Mouse (Mus musculus): ENCODE results near the gene Sh3pxd2b. TPM values are rescaled to one million over a fixed set of nuclear protein-coding genes. Genes with fewer than 3 reads are reported as not detected.

Sh3pxd2b gene
- total RNA-seq, 2 experiments from 2014 or later, result 3.6 to 4.3 TPM

GRCm38 (mm10) chr11:32368986-32369385 lies 21.4 kb downstream of the Sh3pxd2b start:
- DNase-seq, result no peak
- intact Hi-C loops (cut with DNase I), result no loop called here

- intact Hi-C loops (cut with DNase I), result no loop called here
- DNase-seq, result no peak
These were observed 23.3 kb downstream of the Sh3pxd2b start for GRCm38 (mm10) chr11:32370881-32371280.

- intact Hi-C loops (cut with DNase I), result no loop called here
- no peak for DNase-seq
These were observed 25.8 kb downstream of the Sh3pxd2b start for GRCm38 (mm10) chr11:32373266-32374026.

- intact Hi-C loops (cut with DNase I), result no loop called here
- no peak for DNase-seq
These were observed 26.5 kb downstream of the Sh3pxd2b start for GRCm38 (mm10) chr11:32374027-32374589.

- DNase-seq, result no peak
- intact Hi-C loops (cut with DNase I), result no loop called here
These were observed 27.5 kb downstream of the Sh3pxd2b start for GRCm38 (mm10) chr11:32375104-32375535.

- no peak for DNase-seq
- intact Hi-C loops (cut with DNase I), result no loop called here
These were observed 28.5 kb downstream of the Sh3pxd2b start for GRCm38 (mm10) chr11:32376086-32376485.

- intact Hi-C loops (cut with DNase I), result no loop called here
These were observed 32.3 kb downstream of the Sh3pxd2b start for GRCm38 (mm10) chr11:32379910-32380309.

GRCm38 (mm10) chr11:32383341-32384134 lies 35.9 kb downstream of the Sh3pxd2b start:
- peak; percentile 42 to 67 for DNase-seq
- intact Hi-C loops (cut with DNase I), result no loop called here

More at GRCm38 (mm10) chr11:32379910-32380309, 32.3 kb downstream of the Sh3pxd2b start:
- DNase-seq, result no peak

- intact Hi-C loops (cut with DNase I), result no loop called here
These were observed 36.6 kb downstream of the Sh3pxd2b start for GRCm38 (mm10) chr11:32384135-32384801.

GRCm38 (mm10) chr11:32386043-32386442 lies 38.4 kb downstream of the Sh3pxd2b start:
- no peak for DNase-seq
- intact Hi-C loops (cut with DNase I), result no loop called here

More at GRCm38 (mm10) chr11:32384135-32384801, 36.6 kb downstream of the Sh3pxd2b start:
- no peak for DNase-seq

- no peak for DNase-seq
These were observed 40.4 kb downstream of the Sh3pxd2b start for GRCm38 (mm10) chr11:32388064-32388463.

GRCm38 (mm10) chr11:32393095-32393494 lies 45.5 kb downstream of the Sh3pxd2b start:
- DNase-seq, result no peak
- intact Hi-C loops (cut with DNase I), result no loop called here

More at GRCm38 (mm10) chr11:32388064-32388463, 40.4 kb downstream of the Sh3pxd2b start:
- intact Hi-C loops (cut with DNase I), result no loop called here

- DNase-seq, result no peak
- intact Hi-C loops (cut with DNase I), result no loop called here
These were observed 48.2 kb downstream of the Sh3pxd2b start for GRCm38 (mm10) chr11:32395791-32396190.

GRCm38 (mm10) chr11:32398446-32398845 lies 50.8 kb downstream of the Sh3pxd2b start:
- peak; percentile 23 to 29 for DNase-seq

GRCm38 (mm10) chr11:32399261-32399660 lies 51.6 kb downstream of the Sh3pxd2b start:
- DNase-seq, result no peak
- intact Hi-C loops (cut with DNase I), result no loop called here

More at GRCm38 (mm10) chr11:32398446-32398845, 50.8 kb downstream of the Sh3pxd2b start:
- intact Hi-C loops (cut with DNase I), result no loop called here

GRCm38 (mm10) chr11:32402712-32403111 lies 55.1 kb downstream of the Sh3pxd2b start:
- intact Hi-C loops (cut with DNase I), result no loop called here
- no peak for DNase-seq

GRCm38 (mm10) chr11:32404708-32405107 lies 57.1 kb downstream of the Sh3pxd2b start:
- no peak for DNase-seq
- intact Hi-C loops (cut with DNase I), result no loop called here

GRCm38 (mm10) chr11:32407863-32408262 lies 60.2 kb downstream of the Sh3pxd2b start:
- intact Hi-C loops (cut with DNase I), result no loop called here
- DNase-seq, result no peak

GRCm38 (mm10) chr11:32409052-32409451 lies 61.4 kb downstream of the Sh3pxd2b start:
- intact Hi-C loops (cut with DNase I), result no loop called here
- DNase-seq, result no peak

- no peak for DNase-seq
- intact Hi-C loops (cut with DNase I), result no loop called here
These were observed 62.4 kb downstream of the Sh3pxd2b start for GRCm38 (mm10) chr11:32409823-32410562.
